Mouse (Mus musculus): ENCODE results near the gene Dnaja1. TPM values are rescaled to one million over a fixed set of nuclear protein-coding genes. Genes with fewer than 3 reads are reported as not detected.
A peak's percentile ranks its signal among the peaks of the same experiment; 100 is the strongest.

Dnaja1 gene
- 100 to 1,000 TPM; 326 to 370 TPM for total RNA-seq (2021)
- long read RNA-seq, experiment 1, full-length matches to known transcripts = 360 of 435 reads
- long read RNA-seq, experiment 1, partial matches to known transcripts = 25 of 435 reads
- long read RNA-seq, experiment 1, other reads (novel, unspliced or antisense) = 50 of 435 reads
- long read RNA-seq, experiment 2, full-length matches to known transcripts = 531 of 643 reads
- long read RNA-seq, experiment 2, partial matches to known transcripts = 32 of 643 reads
- long read RNA-seq, experiment 2, other reads (novel, unspliced or antisense) = 80 of 643 reads

GRCm38 (mm10) chr4:40722011-40722666 is at the start of gene Dnaja1:
Dnaja1 (plus strand) TSS chr4:40722150.
- peak; percentile 97 for DNase-seq (ENCODE audit: low spot score in 2 of 2)

- DNase-seq (ENCODE audit: low spot score in 2 of 2) = no peak
Measured at GRCm38 (mm10) chr4:40673526-40673925, 48.4 kb upstream of the Dnaja1 start.

GRCm38 (mm10) chr4:40676338-40676737 is 45.6 kb upstream of the Dnaja1 start:
- no peak for DNase-seq (ENCODE audit: low spot score in 2 of 2)

GRCm38 (mm10) chr4:40677132-40677531 is 44.8 kb upstream of the Dnaja1 start:
- no peak for DNase-seq (ENCODE audit: low spot score in 2 of 2)

- no peak for DNase-seq (ENCODE audit: low spot score in 2 of 2)
Measured at GRCm38 (mm10) chr4:40680250-40680860, 41.6 kb upstream of the Dnaja1 start.

GRCm38 (mm10) chr4:40681908-40682307 is 40.0 kb upstream of the Dnaja1 start:
- DNase-seq (ENCODE audit: low spot score in 2 of 2) = peak; percentile 69 to 74

- DNase-seq (ENCODE audit: low spot score in 2 of 2) = no peak
Measured at GRCm38 (mm10) chr4:40682359-40682758, 39.6 kb upstream of the Dnaja1 start.

GRCm38 (mm10) chr4:40683306-40683705 is 38.6 kb upstream of the Dnaja1 start:
- DNase-seq (ENCODE audit: low spot score in 2 of 2) = no peak

GRCm38 (mm10) chr4:40691100-40691499 is 30.9 kb upstream of the Dnaja1 start:
- DNase-seq (ENCODE audit: low spot score in 2 of 2) = no peak

GRCm38 (mm10) chr4:40697059-40697458 is 24.9 kb upstream of the Dnaja1 start:
- no peak for DNase-seq (ENCODE audit: low spot score in 2 of 2)

- DNase-seq (ENCODE audit: low spot score in 2 of 2) = no peak
Measured at GRCm38 (mm10) chr4:40700216-40700615, 21.7 kb upstream of the Dnaja1 start.

GRCm38 (mm10) chr4:40701796-40702195 is 20.2 kb upstream of the Dnaja1 start:
- no peak for DNase-seq (ENCODE audit: low spot score in 2 of 2)

- DNase-seq (ENCODE audit: low spot score in 2 of 2) = peak; percentile 97
Measured at GRCm38 (mm10) chr4:40702797-40703709, 18.9 kb upstream of the Dnaja1 start, which contains the start of gene Aptx. Aptx (minus strand) TSS chr4:40703194.

GRCm38 (mm10) chr4:40703710-40704275 is 18.2 kb upstream of the Dnaja1 start:
- DNase-seq (ENCODE audit: low spot score in 2 of 2) = no peak

GRCm38 (mm10) chr4:40717141-40717540 is 4.8 kb upstream of the Dnaja1 start:
- DNase-seq (ENCODE audit: low spot score in 2 of 2) = no peak

- DNase-seq (ENCODE audit: low spot score in 2 of 2) = no peak
Measured at GRCm38 (mm10) chr4:40720910-40721309, 1.0 kb upstream of the Dnaja1 start.

GRCm38 (mm10) chr4:40722687-40723460 is 924 bp downstream of the Dnaja1 start:
- DNase-seq (ENCODE audit: low spot score in 2 of 2) = peak in 1 of 2 experiments; percentile 87

- DNase-seq (ENCODE audit: low spot score in 2 of 2) = no peak
Measured at GRCm38 (mm10) chr4:40725141-40725540, 3.2 kb downstream of the Dnaja1 start.

GRCm38 (mm10) chr4:40725554-40725953 is 3.6 kb downstream of the Dnaja1 start:
- no peak for DNase-seq (ENCODE audit: low spot score in 2 of 2)

- no peak for DNase-seq (ENCODE audit: low spot score in 2 of 2)
Measured at GRCm38 (mm10) chr4:40727247-40727646, 5.3 kb downstream of the Dnaja1 start.
